Mouse (Mus musculus): ENCODE measurements around the gene Tagap. TPM values are rescaled to one million over a fixed set of nuclear protein-coding genes. Genes with fewer than 3 reads are reported as not detected.
"Not testable (repeated sequence)": the region's sequence is repeated elsewhere in the genome, so short reads cannot be mapped to it uniquely, and the experiment has no call there.

Gene Tagap
- polyA plus RNA-seq, 1 experiment from 2014 or later = 0.64 TPM

DNA sequence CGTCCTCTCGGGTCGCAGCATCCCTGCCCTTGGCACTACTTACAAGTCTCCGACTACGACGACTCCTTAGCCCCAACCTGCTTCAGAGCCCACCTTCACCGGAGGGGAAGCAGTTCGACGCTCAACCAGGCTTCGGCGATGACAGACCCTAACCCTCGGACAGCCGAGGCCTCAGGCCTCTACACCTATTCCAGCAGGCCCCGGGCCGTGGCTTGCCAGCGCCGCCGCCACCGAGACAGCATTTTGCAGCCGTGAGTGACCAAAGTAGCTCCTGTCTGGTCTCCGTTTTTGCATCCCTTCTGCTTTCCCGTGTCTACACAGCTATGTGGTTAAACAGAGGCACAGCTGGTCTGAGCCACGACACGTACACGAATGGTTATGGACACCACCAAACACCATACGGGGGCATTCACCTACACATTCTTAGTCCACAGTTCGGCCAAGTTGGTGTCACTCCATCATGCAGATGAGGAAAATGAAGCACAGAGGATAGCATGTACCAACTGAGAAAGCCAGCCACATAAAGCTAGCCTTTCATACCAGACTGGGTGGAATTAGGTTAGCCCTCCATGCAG lies 20.3 kb downstream of the Tagap start:
- H3K4me3 ChIP-seq = peak overlapping the region; percentile 55
- H3K27ac ChIP-seq = peak overlapping the region; percentile 44; the same call in 1 of the 2 replicates
- not testable (repeated sequence) for H3K9me3 ChIP-seq, H3K4me1 ChIP-seq, H3K27me3 ChIP-seq, H3K36me3 ChIP-seq
- WGBS = 0% methylated on average over 20 of the region's 27 CpGs
- H3K4me2 ChIP-seq (replicated peaks) = peak overlapping the region; percentile 64
- ATAC-seq (ENCODE audit: low FRiP score, low read depth) = peak; percentile 52; the same call in 1 of the 2 replicates
- peak overlapping the region; percentile 68 for H3K9ac ChIP-seq

DNA sequence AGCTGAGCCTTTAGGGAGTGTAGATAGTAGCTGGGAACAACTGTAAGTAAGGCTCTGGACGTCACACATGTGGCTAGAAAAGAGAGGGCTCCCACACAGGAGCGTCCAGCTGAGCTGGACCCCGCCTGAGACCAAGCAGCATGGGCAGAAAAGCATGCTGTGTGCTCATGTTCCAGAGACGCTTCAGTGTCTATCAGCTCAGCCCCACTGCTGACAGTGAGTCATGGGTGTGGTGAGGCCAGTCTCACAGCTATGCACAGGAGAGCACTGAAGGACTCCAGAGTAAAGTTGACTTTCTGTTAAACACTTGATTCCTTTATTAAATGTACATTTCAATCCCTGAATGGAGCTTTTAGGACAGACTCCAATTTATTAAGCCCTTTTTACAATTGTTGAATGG lies 25.5 kb downstream of the Tagap start:
- H3K36me3 ChIP-seq; H3K27ac ChIP-seq; H3K9me3 ChIP-seq; H3K9ac ChIP-seq; H3K4me2 ChIP-seq (replicated peaks); ATAC-seq (ENCODE audit: low FRiP score, low read depth); H3K27me3 ChIP-seq; H3K4me1 ChIP-seq; H3K4me3 ChIP-seq: not testable (repeated sequence)
- no CpG with 5 or more reads among the region's 4 CpGs for WGBS

DNA sequence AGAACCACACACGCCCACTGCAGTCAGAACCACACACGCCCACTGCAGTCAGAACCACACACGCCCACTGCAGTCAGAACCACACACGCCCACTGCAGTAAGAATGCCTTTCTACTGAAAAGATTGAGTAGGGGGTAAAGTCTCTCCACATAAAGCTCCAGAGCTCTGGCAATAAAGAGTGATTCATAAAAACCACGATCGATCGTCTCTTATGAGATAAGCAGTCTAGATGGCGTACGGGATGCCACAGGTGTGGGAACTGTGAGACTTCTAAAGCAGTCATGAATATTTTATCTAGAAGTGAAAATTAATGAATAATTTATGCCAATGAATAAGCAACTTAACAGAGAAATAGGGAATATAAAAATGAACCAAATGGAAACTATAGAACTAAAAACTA lies 31.4 kb downstream of the Tagap start:
- ATAC-seq (ENCODE audit: low FRiP score, low read depth); H3K4me3 ChIP-seq; H3K9ac ChIP-seq; H3K4me2 ChIP-seq (replicated peaks); H3K9me3 ChIP-seq; H3K27ac ChIP-seq; H3K36me3 ChIP-seq; H3K4me1 ChIP-seq; H3K27me3 ChIP-seq: not testable (repeated sequence)
- WGBS = 94% methylated on average over 9 of the region's 9 CpGs

DNA sequence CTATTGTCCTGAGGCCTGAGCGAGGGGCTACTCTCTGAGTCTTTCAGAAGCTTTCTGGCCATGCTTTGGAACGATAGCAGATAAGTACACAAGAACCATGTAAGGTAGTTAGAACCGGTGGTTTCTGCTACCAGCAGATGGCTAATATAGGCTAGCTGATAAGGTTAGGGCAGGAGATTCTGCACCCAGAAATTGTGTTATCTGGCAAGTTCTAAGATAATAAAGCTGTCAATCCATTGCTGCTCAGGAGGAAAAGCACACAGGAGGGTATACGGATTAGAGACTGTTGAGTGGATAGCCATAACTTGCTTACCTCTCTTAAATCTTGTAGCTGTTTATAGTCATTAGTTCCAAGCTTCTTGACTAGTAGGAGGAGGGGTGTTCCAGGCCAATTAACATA lies 37.5 kb downstream of the Tagap start:
- not testable (repeated sequence) for ATAC-seq (ENCODE audit: low FRiP score, low read depth); H3K4me2 ChIP-seq (replicated peaks); H3K27me3 ChIP-seq; H3K27ac ChIP-seq; H3K36me3 ChIP-seq; H3K4me3 ChIP-seq; H3K9ac ChIP-seq; H3K9me3 ChIP-seq; H3K4me1 ChIP-seq
- WGBS = 88% methylated on average over 4 of the region's 4 CpGs

DNA sequence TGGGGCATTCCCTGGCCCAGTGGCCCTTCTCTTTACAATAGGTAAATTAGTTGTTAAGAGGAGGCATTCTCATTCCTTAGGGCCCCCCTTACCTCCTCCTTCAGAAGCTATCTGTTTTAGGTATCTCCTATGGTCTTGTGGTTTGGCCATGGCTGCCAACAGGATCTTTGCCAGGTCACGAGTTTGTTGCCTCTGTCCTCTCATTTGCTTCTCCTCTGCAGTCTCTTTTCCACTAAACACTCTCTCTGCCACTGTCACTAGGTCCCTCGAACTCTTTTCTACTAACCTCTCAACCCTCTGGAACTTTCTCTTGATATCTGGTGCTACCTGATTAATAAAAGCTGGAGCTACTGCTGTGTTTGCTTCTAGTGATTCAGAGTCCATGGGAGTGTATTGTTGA lies 38.6 kb downstream of the Tagap start:
- not testable (repeated sequence) for H3K9ac ChIP-seq; H3K9me3 ChIP-seq; H3K36me3 ChIP-seq; H3K4me2 ChIP-seq (replicated peaks); H3K27me3 ChIP-seq; ATAC-seq (ENCODE audit: low FRiP score, low read depth); H3K4me1 ChIP-seq; H3K27ac ChIP-seq; H3K4me3 ChIP-seq
- 95% methylated on average over 2 of the region's 2 CpGs for WGBS

DNA sequence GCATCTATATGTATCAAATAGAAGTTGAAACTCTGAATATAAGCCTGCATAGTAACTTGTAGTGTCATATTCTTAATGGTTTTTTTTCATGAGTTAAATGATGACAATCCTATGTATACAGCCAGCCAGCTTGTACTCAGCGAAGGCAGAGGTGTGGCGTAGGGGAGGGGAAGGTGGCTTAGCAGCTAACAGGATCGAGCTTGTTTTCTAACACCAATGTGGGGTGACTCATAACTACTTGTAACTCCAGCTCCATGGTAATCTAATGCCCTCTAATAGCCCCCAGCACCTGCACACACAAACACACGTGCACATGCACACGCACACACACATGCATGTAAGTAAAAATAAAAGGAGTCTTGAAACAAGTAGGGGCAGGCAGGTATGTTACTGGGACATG lies 42.7 kb downstream of the Tagap start:
- not testable (repeated sequence) for H3K4me1 ChIP-seq, H3K9ac ChIP-seq, H3K4me3 ChIP-seq

DNA sequence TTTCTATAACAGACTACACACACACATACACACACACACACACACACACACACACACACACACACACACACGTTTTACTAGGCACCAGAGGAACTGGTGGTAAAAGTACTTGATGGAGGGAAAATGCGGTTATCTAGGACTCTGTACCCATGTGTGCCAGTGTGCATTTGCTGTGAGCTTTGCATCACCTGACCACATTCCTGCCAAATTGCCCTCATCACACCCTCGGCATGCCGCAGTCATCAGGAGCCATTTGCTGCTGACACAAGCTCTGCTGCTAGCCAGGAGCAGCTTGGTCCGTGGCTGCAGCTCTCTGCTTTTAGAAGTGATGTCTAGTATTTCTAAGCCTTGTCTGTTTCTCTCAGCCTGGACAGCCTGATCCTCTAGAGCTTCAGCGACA lies 44.0 kb downstream of the Tagap start:
- not testable (repeated sequence) for H3K9me3 ChIP-seq; ATAC-seq (ENCODE audit: low FRiP score, low read depth); H3K27ac ChIP-seq; H3K27me3 ChIP-seq; H3K36me3 ChIP-seq; H3K9ac ChIP-seq; H3K4me3 ChIP-seq; H3K4me1 ChIP-seq; H3K4me2 ChIP-seq (replicated peaks)
- WGBS = 40% methylated on average over 1 of the region's 6 CpGs

More for the DNA sequence above, 42.7 kb downstream of the Tagap start:
- not testable (repeated sequence) for H3K4me2 ChIP-seq (replicated peaks); ATAC-seq (ENCODE audit: low FRiP score, low read depth); H3K9me3 ChIP-seq; H3K27me3 ChIP-seq; H3K36me3 ChIP-seq; H3K27ac ChIP-seq
- 91% methylated on average over 5 of the region's 5 CpGs for WGBS

DNA sequence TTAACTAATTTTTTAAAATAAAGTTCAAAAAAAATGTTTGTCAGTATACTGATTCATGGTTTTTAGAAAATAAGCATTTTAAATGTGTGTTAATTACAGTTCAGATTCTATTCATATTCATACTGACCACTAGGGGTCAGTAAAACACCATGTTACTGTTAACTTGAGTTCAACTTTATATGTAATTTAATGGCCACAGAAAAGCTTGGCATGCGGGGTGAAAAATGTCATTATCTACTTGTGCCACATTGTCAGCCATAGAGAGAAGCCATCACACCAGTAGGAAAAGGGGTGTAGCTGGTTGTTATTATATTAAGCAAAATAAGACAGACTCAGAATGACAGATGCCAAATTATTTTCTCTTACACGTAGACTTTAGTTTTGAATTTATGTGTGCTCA lies 57.7 kb downstream of the Tagap start:
- H3K9ac ChIP-seq; H3K4me2 ChIP-seq (replicated peaks); H3K4me3 ChIP-seq; H3K27me3 ChIP-seq; H3K27ac ChIP-seq; H3K36me3 ChIP-seq; ATAC-seq (ENCODE audit: low FRiP score, low read depth); H3K4me1 ChIP-seq; H3K9me3 ChIP-seq: not testable (repeated sequence)
- 88% methylated on average over 1 of the region's 2 CpGs for WGBS

Other genes starting within 250 kb of the Tagap start
- 25.9 and 32.1 TPM in 2 replicates for gene Fndc1, start 98.7 kb upstream of the Tagap start, polyA plus RNA-seq (2015; fragmentation: Nextera tagmentation; extraction: Ambion mirVana)
- gene Rsph3a, start 19.6 kb downstream of the Tagap start, polyA plus RNA-seq (2015; fragmentation: Nextera tagmentation; extraction: Ambion mirVana) = 55.0 and 55.9 TPM in 2 replicates
- 0.08 and 0.22 TPM in 2 replicates for gene Gm49673, start 221.8 kb downstream of the Tagap start, polyA plus RNA-seq (2015; fragmentation: Nextera tagmentation; extraction: Ambion mirVana)
- gene Rnaset2a, start 222.1 kb downstream of the Tagap start, polyA plus RNA-seq (2015; fragmentation: Nextera tagmentation; extraction: Ambion mirVana) = 24.4 and 24.9 TPM in 2 replicates
- 35.7 and 37.8 TPM in 2 replicates for gene Fgfr1op, start 239.5 kb downstream of the Tagap start, polyA plus RNA-seq (2015; fragmentation: Nextera tagmentation; extraction: Ambion mirVana)